Mouse (Mus musculus): Measurements from ENCODE around the gene Muc13.
A peak's percentile ranks its signal among the peaks of the same experiment; 100 is the strongest.

Muc13 gene

DNA sequence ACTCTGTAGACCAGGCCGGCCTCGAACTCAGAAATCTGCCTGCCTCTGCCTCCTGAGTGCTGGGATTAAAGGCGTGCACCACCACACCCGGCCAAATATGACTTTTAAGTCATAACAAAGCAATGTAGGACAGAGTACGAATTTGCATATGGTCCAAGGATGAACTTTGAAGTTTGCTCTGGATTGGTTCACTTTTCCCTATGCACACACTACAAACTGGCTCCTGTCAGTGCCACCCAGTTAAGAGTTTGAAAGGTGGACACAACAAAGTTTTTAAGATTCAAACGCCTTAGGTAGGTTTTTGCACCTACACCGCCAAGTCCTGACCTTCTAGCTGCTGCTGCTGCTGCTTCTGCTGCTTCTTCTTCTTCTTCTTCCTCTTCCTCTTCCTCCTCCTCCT is 34.7 kb downstream of the Muc13 start:
- DNase-seq (ENCODE audit: low spot score) = no peak

DNA sequence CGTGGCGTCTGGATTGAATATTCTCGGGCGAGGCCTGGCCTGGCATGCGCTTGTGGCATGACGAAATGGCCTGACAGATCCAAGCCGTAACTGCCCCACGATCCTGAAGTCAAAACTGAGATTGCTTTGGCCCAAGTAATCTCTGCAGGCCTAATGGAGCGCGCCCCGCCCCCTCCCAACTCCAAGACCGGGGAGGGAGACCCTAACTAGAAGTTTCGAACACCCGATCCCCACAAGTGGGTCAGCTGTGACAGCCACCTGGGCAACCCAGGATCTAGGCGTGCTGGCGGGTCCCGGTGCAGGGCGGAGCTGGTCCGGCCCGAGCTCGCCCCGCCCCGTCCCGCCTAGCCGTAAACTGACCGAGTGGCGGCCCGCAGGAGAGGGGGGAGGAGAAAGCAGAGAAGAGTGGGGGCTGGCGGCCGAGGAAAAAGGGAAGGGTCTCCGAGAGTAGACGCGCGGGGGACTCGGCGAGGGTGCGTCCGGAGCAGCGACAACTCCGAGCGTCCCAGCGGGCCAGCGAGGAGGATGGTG is 35.5 kb downstream of the Muc13 start, which contains the start of gene Itgb5:
Gene Itgb5, plus strand, starts transcription at position 365 of the 531 bp plus-strand sequence.
- peak; percentile 78 for DNase-seq (ENCODE audit: low spot score)

DNA sequence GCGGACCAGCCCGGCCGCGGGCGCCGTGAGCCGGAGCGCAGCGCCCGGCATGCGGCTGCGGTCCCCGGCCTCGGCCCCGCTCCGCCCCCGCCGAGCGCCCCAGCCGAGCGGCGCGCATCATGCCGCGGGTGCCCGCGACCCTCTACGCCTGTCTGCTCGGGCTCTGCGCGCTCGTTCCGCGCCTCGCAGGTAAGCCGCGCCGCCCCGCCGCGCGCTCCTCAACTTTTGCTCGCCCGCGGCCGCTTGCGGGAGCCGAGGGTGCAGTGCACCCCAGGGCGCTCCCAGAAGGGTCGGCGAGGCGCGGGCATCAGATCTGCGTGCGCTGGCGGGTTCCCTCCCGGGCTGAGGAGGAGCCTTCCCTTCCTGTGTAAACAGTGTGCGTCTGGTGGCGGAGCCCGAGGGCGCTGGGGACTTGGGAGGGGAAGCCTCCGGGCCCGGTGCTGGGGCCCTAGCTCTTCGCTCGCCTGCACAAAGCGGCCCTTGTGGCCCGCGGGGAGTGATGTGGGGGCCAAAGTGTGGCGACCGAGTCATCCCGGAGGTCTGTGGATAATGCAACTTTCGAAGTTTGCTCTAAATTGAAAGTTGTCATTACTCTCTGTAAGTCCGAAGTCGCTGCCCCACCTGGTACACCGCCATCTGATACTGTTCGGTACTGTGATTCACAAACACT is 36.1 kb downstream of the Muc13 start:
- peak; percentile 58 for DNase-seq (ENCODE audit: low spot score)

DNA sequence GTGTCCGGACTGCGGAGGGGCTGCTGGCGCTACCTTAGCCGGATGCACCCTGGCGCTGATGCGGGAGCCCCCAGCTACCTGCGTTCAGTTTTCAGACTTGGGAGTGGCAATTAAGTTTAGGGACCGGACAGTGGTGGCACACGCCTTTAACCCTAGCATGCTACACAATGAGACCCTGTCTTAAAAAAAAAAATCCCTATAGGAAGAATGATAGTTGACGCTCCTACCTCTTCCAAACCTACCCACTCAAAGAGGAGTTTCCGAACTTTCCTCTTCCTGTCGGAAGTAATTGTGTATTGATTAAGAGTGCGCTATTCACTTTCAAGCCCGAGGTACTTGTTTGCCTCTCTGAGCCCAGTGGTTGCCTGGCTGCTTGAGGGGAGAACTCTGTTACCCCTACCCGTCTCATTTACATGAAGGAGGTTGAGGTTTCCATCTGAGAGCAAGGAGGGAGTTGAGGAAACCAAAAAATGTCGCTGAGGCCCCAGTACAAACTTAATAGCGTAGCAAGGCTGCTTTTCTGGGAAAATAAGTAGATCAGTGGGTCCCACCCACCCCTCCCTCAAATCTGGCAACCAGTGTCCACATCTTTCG is 36.8 kb downstream of the Muc13 start:
- DNase-seq (ENCODE audit: low spot score) = no peak

DNA sequence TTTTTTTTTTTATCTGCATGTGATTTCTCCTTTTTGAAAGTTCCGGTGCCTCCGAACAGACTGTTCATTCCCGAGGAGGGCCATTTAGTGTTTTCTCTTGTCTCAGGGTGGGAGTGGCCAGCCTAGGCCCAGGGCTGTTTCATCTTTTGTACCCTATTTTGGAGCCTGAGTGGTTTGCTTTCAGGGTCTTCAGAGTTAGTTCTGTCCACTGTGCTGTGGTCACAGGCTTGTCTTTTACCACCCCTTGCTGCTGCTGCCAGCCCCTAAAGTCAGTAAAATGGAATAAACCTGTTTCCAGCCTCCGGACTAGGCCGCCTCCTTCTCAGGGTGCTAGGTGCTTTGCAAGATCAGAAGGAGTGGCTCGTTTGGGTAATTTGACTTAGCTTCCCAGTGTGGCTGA is 38.2 kb downstream of the Muc13 start:
- DNase-seq (ENCODE audit: low spot score) = no peak

DNA sequence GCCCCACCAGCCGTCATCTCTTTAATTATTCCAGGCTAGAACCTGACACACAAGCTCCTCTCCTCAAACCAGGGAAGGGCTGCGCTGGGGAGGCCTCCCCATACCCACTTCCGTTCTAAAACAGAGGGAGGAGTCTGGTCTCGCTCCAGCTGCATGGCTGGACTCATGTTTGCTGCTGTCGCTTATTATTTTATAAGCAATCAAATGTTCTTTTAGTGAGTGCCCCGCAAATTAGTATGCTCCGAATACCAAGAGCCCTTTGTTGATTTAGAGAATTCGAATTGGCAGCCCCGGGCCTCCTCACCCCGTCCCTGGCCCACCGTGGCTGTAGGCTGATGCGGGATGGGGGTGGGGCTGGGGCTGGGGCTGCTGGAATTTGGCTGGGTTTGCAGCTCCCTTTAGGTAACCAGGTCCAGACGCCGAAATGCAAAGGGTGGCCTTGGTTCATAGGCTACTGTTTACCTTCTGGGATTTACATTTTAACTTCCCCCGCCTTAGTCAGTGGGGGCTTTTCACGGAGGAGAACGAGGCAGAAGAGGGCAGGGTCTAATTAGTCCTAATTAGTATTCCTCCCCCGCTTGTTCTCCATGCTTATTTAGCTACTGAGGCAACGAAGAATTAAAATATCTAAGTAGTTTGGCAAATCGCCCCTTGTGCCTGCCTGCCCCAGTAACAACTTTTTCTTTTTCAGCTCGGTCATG is 39.0 kb downstream of the Muc13 start:
- no peak for DNase-seq (ENCODE audit: low spot score)

DNA sequence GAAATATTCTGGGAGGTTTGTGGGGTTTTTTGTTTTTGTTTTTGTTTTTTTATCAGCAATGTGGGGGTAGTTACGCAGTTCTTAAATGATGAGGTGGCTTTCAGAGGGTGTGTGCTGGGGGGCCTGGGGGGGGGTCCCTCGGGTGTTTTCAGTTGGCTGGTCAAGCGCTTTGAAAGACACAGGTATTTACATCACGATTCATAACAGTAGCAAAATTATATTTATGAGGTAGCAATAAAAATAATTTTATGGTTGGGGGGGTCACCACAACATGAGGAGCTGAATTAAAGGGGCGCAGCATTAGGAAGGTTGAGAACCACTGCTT is 39.6 kb downstream of the Muc13 start:
- no peak for DNase-seq (ENCODE audit: low spot score)

DNA sequence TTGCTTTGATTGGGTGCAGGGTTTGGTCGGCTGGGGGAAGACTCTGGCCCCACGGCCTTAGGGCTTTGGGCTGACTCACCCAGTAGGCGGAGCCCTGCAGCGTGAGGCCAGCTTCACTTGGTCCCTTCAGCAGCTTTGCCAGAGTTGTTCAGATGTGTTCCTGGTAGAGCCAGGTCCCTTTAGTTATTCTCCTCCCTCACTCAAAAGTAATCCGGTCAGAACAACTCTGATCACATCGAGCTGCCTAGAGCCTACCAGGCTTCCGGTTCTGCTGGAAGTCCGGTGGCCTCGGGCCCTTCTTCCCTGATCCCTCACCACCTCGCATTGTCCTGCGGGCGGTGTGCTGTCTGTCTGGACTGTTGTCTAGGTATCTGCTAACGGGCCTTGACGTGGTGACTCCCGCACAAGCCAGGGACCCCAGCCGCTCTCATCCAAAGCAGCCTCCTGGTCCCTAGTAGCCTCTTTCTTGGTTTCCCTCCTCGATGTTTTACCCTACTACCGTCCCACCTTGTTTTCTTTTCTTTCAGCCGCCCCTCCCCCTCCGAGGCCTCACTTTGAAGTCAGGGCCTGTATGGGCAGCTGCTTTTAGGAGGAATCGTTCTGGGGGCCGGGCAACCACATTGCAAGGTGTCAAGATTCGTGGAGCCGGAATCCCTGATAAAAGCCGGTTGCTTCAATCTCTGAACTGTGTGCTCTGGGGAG is 40.1 kb downstream of the Muc13 start:
- peak; percentile 65 for DNase-seq (ENCODE audit: low spot score)

DNA sequence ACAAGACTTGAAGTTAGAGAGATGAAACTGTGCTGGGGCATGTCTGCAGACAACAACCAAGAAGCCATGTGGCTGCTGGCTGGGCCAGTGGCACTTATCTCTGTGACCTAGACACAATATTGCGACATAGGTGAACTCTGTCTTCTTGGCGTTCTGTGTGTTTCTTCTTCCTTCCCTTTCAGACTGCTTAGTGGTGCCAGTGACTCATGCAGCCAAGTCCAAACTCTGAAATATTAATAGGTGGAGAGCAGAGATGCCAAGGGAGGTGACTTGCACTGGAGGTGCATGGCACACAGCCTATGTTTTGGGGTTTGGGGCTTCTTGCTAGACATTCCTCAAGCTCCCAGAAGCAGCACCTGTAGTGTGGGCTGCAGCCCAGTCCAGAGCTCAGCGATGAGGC is 42.8 kb downstream of the Muc13 start:
- peak; percentile 85 for DNase-seq (ENCODE audit: low spot score)

DNA sequence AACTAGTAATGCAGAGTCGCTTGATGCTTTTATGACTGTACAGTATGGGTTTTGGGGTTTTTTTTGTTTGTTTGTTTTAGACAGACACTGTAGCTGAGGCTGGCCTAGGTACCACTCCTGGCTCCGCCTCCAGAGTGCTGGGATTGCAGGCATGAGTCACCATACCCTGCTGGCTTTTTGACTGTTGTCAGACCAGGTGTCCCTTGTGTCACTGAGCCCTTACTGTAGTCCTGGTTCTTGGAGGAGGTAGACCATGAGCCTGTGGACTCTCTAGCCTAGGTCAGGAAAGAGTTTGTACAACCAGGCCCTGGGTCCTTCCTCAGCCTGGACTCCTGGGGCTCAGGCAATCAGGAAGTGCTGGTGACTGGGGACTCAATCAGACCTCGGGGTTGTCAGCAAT is 43.4 kb downstream of the Muc13 start:
- no peak for DNase-seq (ENCODE audit: low spot score)

DNA sequence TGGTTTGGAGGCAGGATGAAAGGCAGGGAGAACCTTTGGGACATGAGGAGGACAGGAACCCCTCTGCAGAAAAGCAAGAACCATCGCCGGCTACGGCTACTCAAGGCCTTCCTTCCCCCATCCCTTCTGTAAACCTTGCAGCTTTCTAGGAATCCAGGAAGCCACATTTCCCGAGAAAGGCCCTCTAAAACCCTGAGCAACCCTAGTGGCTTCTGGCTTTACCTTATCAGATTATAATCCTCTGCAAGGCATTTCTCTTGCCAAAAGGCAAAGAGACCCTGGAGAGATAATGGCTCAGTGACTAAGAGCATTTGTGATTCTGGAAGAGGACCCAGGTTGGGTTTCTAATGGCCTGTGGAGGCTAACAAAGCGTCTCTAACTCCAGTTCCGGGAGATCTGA is 46.8 kb downstream of the Muc13 start:
- DNase-seq (ENCODE audit: low spot score) = no peak

DNA sequence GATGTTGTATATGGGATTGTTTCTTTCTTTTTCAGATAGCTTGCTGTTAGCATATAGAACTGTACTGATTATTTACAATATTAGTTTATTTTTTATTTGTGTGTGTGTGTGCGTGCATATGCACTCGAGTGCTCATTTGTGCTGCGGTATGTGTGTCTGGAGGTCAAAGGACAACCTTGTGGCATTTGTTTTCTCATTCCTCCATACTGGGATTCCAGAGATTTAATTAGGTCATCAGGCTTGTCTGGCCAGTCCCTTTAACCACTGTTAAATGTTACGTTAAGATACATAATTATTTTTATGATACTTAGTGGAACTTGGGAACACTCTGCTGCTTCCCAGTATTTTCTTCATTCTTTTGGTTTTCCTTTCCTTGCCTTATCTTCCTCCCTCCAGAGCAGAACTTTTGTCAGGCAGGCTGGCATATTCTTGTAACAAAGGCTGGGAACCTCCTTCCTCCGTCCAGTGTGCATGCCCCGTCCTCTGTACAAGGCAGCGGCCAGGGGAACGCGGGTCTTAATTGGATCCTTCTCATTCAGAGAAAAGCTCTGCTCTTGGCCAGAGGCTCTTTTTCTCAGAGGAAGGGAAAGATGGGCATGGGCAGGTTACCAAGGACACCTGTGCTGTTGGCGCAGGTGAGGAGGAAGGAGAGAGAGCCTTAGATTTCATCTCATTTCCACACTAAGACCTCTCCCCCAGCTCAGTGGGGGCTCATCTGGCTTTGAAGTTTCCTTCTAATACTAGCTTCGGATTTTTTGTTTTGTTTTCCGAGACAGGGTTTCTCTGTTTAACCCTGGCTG is 48.4 kb downstream of the Muc13 start:
- DNase-seq (ENCODE audit: low spot score) = no peak

DNA sequence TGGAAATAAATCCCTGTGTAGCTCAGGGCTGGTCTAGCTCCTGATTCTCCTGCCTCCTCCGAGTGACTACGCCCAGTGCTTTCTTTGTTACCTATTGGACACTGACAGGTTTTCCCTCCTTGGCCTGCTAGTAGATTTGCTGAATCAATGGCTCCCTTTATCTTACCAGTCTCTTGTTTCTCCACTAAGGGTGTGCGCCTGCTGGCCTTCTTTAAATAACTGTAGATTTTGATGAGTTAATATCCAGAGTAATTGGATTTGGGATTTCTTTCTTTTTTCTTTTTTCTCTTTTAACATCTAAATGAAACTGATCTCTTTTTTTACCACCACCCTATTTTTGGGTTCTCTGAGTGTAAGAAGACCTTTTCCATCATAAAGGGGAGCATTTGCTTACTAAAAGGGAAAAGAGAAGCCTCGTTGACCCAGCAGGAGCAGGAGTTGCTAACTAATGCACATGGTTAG is 50.3 kb downstream of the Muc13 start:
- DNase-seq (ENCODE audit: low spot score) = no peak

DNA sequence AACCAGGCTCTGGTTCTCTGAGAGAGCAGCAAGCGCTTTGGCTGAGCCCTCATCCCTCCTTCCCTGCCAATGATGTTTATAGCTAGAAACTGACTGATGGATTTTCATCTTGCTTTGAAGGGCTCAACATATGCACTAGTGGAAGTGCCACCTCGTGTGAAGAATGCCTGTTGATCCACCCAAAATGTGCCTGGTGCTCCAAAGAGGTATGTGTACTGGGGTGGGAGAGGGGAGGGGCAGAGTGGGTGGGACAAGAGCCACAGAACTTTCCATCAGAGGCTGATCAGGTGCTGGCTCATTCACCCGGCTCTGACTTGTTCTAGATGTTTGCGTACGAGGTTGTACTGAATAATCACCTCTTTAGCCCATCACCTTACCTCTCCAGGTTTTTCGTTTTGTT is 51.0 kb downstream of the Muc13 start:
- no peak for DNase-seq (ENCODE audit: low spot score)

DNA sequence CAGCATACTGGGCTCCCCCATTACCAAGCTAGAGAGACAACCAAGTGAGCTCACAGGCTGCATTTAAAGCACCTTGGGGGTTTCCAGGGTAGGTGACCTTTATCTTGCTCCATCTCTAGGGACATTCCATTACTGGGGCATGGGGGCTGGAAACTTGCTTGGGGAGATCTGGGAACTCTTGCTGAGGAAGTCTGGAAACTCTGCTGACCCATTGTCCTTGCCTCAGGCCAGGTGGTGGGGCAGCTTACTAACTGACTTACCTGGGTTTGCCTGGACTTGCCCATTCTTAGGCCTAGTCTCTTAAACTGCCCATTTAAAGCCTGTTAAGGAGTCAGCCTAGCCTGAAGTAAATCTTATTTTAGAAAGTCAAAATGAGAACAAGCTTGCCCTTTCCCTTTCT is 59.4 kb downstream of the Muc13 start:
- no peak for DNase-seq (ENCODE audit: low spot score)

DNA sequence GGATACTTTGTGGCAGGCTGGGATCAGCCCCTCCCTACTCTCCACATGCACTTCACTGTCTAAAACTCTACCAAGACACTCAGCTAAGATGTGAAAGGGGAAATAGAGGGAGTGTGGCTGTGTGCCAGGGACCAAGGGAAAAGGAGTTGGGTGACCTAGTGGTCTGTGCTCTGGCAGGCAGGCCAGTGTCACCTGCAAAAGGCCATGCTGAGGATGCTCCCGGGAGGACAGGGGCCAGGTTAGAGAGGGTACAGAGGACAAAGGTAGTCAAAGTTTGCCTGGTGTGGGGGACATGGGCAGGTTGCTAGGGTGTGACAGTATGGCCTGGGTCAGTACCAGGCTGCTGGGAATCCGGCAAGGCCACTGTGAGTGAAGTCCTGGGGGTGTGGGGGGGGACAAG is 64.9 kb downstream of the Muc13 start:
- no peak for DNase-seq (ENCODE audit: low spot score)

DNA sequence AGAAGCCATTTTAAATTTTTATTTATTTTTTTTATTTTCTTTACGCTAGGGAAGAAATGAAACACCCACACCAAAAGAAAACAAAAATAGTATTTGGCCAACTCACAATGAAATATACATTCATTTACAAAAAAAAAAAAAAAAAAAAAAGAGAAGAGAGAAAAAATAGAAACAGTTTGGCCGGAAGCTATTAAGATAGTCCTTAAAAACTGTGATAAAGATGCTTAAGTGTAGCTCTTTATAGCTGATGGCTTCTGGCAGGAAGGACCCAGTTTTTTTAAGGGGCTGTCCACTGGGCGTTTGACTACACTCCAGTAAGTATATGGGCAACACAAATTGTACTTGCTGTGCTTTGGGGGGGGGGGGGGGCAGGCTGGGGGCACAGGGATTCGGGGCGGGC is 65.5 kb downstream of the Muc13 start:
- DNase-seq (ENCODE audit: low spot score) = no peak

DNA sequence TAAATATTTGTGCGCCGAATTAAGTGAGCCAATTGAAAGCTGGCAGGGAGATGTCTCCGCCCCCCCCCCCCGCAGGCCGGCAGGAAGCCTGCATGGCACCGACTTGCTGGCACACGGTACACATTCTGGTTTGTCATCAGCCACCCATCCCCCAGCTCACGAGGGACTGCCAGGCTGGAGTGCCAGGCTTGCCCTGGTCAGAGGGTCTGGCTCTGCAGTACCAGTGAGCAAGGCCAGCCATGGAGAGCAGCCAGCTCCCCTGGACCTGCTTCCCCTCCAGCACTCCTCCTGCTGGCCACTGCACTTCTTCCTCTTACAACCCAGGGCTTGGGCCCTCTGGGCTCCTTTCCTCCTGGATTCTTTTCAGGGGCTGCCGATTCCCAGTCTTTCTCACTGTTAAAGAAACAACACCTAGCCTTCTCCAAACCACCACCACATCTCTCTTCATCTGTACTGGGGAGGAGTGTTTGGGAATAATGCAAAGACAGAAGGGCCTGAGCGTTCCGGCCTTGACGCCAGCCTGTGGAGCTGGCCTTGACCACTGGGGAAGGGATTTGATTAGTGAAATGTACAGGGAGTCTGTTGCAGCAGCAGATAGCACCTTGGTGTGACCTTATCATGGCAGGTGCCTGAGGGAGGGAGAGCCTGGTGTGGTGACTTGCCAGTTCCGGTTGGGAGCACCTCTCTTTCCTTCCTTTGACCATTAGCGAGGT is 66.3 kb downstream of the Muc13 start:
- DNase-seq (ENCODE audit: low spot score) = peak; percentile 47

DNA sequence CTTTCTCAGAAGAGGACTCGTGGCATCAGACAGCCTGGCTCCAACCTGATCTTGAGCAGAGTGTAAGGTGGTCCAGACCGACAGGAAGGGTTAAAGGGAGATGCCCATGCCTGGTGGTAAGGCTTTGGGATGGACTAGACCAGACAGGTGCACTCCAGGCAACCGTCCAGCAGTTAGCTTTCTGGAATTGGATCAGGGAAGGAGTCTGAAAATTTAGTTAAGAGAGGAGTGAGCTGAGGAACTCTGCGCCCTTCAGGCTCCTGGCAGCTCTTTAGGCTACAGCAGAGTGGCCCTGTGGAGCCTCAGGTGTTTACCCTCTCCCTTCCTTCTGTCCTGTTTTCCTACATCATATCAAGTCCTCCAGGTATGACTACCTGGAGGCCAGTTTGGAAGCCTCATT is 68.6 kb downstream of the Muc13 start:
- no peak for DNase-seq (ENCODE audit: low spot score)

DNA sequence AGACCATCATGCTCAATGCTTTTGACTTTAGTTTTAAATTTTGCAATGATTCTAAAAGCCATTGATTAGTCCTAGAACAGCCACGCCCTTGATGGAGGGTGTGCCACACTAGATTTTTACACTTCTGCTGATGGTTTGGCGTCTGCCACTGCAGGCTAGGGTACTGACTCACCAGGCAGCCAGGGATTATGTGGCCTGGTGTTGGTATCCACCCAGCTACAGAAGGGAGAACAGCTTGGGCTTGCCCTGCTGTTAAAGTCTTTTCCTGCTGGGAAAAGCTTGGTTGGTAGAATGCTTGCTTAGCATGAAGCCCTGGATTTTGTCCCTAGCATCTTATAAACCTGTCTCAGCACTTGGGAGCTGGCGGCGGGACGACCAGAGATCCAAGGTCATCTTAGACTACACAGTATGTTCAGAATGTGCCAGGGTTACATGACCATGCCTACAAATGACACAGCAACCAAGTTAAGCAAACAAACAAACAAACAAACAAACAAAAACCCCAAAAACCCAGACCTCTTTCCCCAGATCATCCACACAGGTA is 69.4 kb downstream of the Muc13 start:
- no peak for DNase-seq (ENCODE audit: low spot score)
